Mouse (Mus musculus) left cerebral cortex, postnatal 36 days (tissue): ENCODE results near the gene Nop53. TPM values are rescaled to one million over a fixed set of nuclear protein-coding genes. Genes with fewer than 3 reads are reported as not detected.

Source experiments
- DNase-seq, 2 experiments: peaks; one replicate each; pipeline ENCODE4 v3.0.0; 2021 to 2022; ENCODE audit warnings: low spot score in 2 of 2, mixed read lengths in 1 of 2
- intact Hi-C: fragments of 180-260 bp; cut with DNase I; formaldehyde crosslinking; loops from one replicate; pipeline ENCODE4 v1.15.1; 2025
- total RNA-seq, 2 experiments: library from RNA; stranded (reverse); gene quantifications; 2 replicates each; pipeline ENCODE4 v1.2.3; 2021

Gene Nop53
- total RNA-seq, 2 experiments from 2014 or later, result 113 to 130 TPM

- intact Hi-C loops, result no loop called here
- no peak for DNase-seq
Observed at GRCm38 (mm10) chr7:15961798-15962197, 15.9 kb upstream of the Nop53 start.

- DNase-seq, result no peak
Observed at GRCm38 (mm10) chr7:15961239-15961638, 15.4 kb upstream of the Nop53 start.

GRCm38 (mm10) chr7:15960691-15961090 lies 14.8 kb upstream of the Nop53 start:
- no peak for DNase-seq
- intact Hi-C loops, result no loop called here

More at GRCm38 (mm10) chr7:15961239-15961638, 15.4 kb upstream of the Nop53 start:
- intact Hi-C loops, result no loop called here

- DNase-seq, result no peak
- intact Hi-C loops, result no loop called here
Observed at GRCm38 (mm10) chr7:15956143-15956542, 10.3 kb upstream of the Nop53 start.

GRCm38 (mm10) chr7:15955509-15955908 lies 9.6 kb upstream of the Nop53 start:
- DNase-seq, result no peak
- intact Hi-C loops, result no loop called here

GRCm38 (mm10) chr7:15954978-15955443 lies 9.1 kb upstream of the Nop53 start:
- intact Hi-C loops, result no loop called here
- no peak for DNase-seq

- intact Hi-C loops, result no loop called here
- no peak for DNase-seq
Observed at GRCm38 (mm10) chr7:15954436-15954835, 8.6 kb upstream of the Nop53 start.

- no peak for DNase-seq
- intact Hi-C loops, result no loop called here
Observed at GRCm38 (mm10) chr7:15953307-15954074, 7.6 kb upstream of the Nop53 start.

GRCm38 (mm10) chr7:15952416-15952815 lies 6.5 kb upstream of the Nop53 start:
- intact Hi-C loops, result no loop called here
- no peak for DNase-seq

- DNase-seq, result no peak
Observed at GRCm38 (mm10) chr7:15950008-15950407, 4.1 kb upstream of the Nop53 start.

GRCm38 (mm10) chr7:15949216-15949790 lies 3.4 kb upstream of the Nop53 start:
- intact Hi-C loops, result loop anchor here (2.0 kb wide), 1 partner anchor 17 kb away; the partner anchor contains the start of gene Ehd2
- DNase-seq, result no peak

More at GRCm38 (mm10) chr7:15950008-15950407, 4.1 kb upstream of the Nop53 start:
- intact Hi-C loops, result no loop called here

GRCm38 (mm10) chr7:15948381-15948941 lies 2.6 kb upstream of the Nop53 start:
- intact Hi-C loops, result loop anchor here (2.0 kb wide), 1 partner anchor 18 kb away; the partner anchor contains the start of gene Ehd2
- DNase-seq, result peak; percentile 49 to 60

- intact Hi-C loops, result loop anchor here (2.0 kb wide), 1 partner anchor 19 kb away; the partner anchor contains the start of gene Ehd2
Observed at GRCm38 (mm10) chr7:15947653-15948260, 1.9 kb upstream of the Nop53 start.

GRCm38 (mm10) chr7:15945211-15945610 lies 663 bp downstream of the Nop53 start:
- no peak for DNase-seq

More at GRCm38 (mm10) chr7:15947653-15948260, 1.9 kb upstream of the Nop53 start:
- DNase-seq, result no peak

GRCm38 (mm10) chr7:15944311-15944710 lies 1.6 kb downstream of the Nop53 start:
- intact Hi-C loops, result no loop called here
- DNase-seq, result no peak

More at GRCm38 (mm10) chr7:15945211-15945610, 663 bp downstream of the Nop53 start:
- intact Hi-C loops, result no loop called here

- DNase-seq, result no peak
- intact Hi-C loops, result no loop called here
Observed at GRCm38 (mm10) chr7:15938621-15939020, 7.3 kb downstream of the Nop53 start.

GRCm38 (mm10) chr7:15937491-15937890 lies 8.4 kb downstream of the Nop53 start:
- intact Hi-C loops, result no loop called here
- no peak for DNase-seq

- intact Hi-C loops, result no loop called here
- peak; percentile 63 for DNase-seq
Observed at GRCm38 (mm10) chr7:15933437-15934359, 12.2 kb downstream of the Nop53 start.

GRCm38 (mm10) chr7:15931635-15932034 lies 14.2 kb downstream of the Nop53 start:
- DNase-seq, result no peak
- intact Hi-C loops, result no loop called here
